Mouse (Mus musculus) stomach, postnatal 0 days (tissue): ENCODE measurements around the gene Ptprg. TPM values are rescaled to one million over a fixed set of nuclear protein-coding genes. Genes with fewer than 3 reads are reported as not detected.

Experiments used
- ATAC-seq: fragments of 200-750 bp; cut with Nextera tagmentation; 2 replicates; pipeline ENCODE4 v1.8.0; 2017; ENCODE audit not compliant: low FRiP score, low TSS enrichment
- DNase-seq: peaks from one replicate; pipeline ENCODE4 v3.0.0-alpha.2; 2016; ENCODE audit warnings: low spot score
- H3K27ac ChIP-seq: fragments of 300-500 bp; sonication (generic); replicated peaks from 2 replicates; pipeline ENCODE4 v1.5.1; 2014; ENCODE audit warnings: mild to moderate bottlenecking, control low read depth
- H3K27me3 ChIP-seq: fragments of 300-500 bp; sonication (generic); 2 replicates; pipeline ENCODE4 v1.6.1; 2014; ENCODE audit warnings: low read length; ENCODE audit not compliant: control insufficient read depth, insufficient read depth
- H3K36me3 ChIP-seq: fragments of 300-500 bp; sonication (generic); 2 replicates; pipeline ENCODE4 v1.6.1; 2014; ENCODE audit warnings: low read length, mixed read lengths; ENCODE audit not compliant: control insufficient read depth, insufficient read depth
- H3K4me1 ChIP-seq: fragments of 300-500 bp; sonication (generic); replicated peaks from 2 replicates; pipeline ENCODE4 v1.6.1; 2014; ENCODE audit warnings: antibody characterized with exemption; ENCODE audit not compliant: control insufficient read depth, insufficient read depth
- H3K4me2 ChIP-seq: fragments of 300-500 bp; sonication (generic); replicated peaks from 2 replicates; pipeline ENCODE4 v1.6.1; 2014; ENCODE audit warnings: low read depth, mild to moderate bottlenecking, control low read depth, moderate library complexity
- H3K4me3 ChIP-seq: fragments of 300-500 bp; sonication (generic); 2 replicates; pipeline ENCODE4 v1.5.1; 2014; ENCODE audit warnings: low read depth, low read length, control low read depth
- H3K9ac ChIP-seq: fragments of 300-500 bp; sonication (generic); 2 replicates; pipeline ENCODE4 v1.6.1; 2014; ENCODE audit warnings: mild to moderate bottlenecking, low read length, control low read depth, mixed read lengths
- H3K9me3 ChIP-seq: fragments of 300-500 bp; sonication (generic); 2 replicates; pipeline ENCODE4 v1.6.1; 2016; ENCODE audit warnings: low read length; ENCODE audit not compliant: control insufficient read depth
- CTCF ChIP-seq: IDR thresholded peaks from 2 replicates; pipeline ENCODE4 v1.5.1; 2016; ENCODE audit warnings: antibody characterized with exemption, low read depth, mild to moderate bottlenecking, moderate library complexity
- EP300 ChIP-seq: optimal IDR thresholded peaks from 2 replicates; pipeline ENCODE3; 2016; ENCODE audit warnings: antibody characterized with exemption
- WGBS: fragments of 180-500 bp; shearing (Covaris S2); extraction: QIAGEN DNeasy Blood & Tissue Kit; methylation state at CpG from one replicate; pipeline ENCODE4 v1.1.7; 2014; 5-methylcytosine and 5-hydroxymethylcytosine counted together
- polyA plus RNA-seq: library from polyadenylated mRNA; unstranded; fragments of >200 nt; fragmentation: Nextera tagmentation; extraction: Ambion mirVana; gene quantifications from 2 replicates; pipeline ENCODE4 v1.2.1, GENCODE M21; 2015

The Ptprg gene
- polyA plus RNA-seq, 1 experiment from 2014 or later = 6.2 TPM

DNA sequence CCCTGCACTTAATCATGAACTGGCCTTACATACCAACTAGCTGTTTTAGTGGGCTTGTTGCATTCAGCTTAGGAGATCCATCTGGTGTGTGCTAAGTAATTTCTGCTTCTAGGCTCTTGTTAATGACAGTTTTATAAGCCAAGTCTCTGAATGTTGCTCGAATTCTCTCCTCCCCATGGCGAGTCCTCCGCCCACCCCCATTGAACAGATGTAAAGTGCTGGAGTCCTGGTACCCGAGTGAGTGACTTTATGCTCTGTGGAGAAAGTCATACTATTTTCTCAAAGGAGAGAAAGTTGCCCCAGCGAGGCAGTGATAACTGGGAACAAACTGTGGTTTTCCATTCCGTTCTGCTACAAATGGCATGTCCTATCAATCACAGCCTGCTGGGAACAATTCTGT is 525.9 kb downstream of the Ptprg start:
- DNase-seq (no peak), ATAC-seq (no peak)
- Histone ChIP-seq H3K9ac (no peak overlapping the region), H3K9me3 (no peaks in the 10 kb centered on the region), H3K4me1 (no peaks in the 10 kb centered on the region), H3K36me3 (no peaks in the 10 kb centered on the region), H3K4me3 (no peak overlapping the region), H3K4me2 (no peak overlapping the region), H3K27ac (no peak overlapping the region), H3K27me3 (no peaks in the 10 kb centered on the region)
- TF ChIP-seq CTCF (no peak), EP300 (no peak)
- 50% methylated on average over 6 of the region's 6 CpGs for WGBS

DNA sequence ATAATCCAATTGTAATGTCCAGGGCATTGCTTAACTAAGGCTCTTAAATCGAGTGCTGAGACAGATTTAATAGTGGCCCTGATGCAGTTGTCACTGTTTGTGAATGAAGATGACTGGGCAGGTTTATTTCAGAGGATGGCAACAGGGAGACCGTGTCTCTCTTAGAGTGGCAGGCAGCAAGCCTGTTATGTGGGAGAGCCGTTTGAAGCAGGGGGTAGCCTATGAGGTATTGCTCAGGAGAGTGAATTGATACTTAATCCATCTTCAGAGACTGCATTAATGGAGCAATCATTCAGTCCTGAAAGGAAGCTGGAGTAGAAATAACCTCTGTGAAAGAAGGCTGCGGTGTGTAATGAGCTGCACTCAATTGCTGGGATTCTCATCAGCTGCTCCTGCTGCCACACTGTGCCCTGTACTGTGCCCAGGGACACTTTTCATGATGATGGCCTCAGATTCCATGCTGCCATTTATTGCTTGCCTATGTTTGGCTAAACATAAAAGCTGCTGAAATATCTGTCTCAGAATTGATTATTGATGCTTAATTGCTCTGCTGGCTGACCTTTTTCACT is 526.6 kb downstream of the Ptprg start:
- no peak for DNase-seq
- H3K4me1 ChIP-seq = no peaks in the 10 kb centered on the region
- H3K36me3 ChIP-seq = no peaks in the 10 kb centered on the region
- no peaks in the 10 kb centered on the region for H3K27me3 ChIP-seq
- H3K9me3 ChIP-seq = no peaks in the 10 kb centered on the region
- 50% methylated on average over 4 of the region's 4 CpGs for WGBS
- no peak overlapping the region for H3K9ac ChIP-seq
- TF ChIP-seq CTCF = no peak
- no peak for ATAC-seq
- H3K27ac ChIP-seq = no peak overlapping the region
- no peak overlapping the region for H3K4me3 ChIP-seq
- no peak overlapping the region for H3K4me2 ChIP-seq

DNA sequence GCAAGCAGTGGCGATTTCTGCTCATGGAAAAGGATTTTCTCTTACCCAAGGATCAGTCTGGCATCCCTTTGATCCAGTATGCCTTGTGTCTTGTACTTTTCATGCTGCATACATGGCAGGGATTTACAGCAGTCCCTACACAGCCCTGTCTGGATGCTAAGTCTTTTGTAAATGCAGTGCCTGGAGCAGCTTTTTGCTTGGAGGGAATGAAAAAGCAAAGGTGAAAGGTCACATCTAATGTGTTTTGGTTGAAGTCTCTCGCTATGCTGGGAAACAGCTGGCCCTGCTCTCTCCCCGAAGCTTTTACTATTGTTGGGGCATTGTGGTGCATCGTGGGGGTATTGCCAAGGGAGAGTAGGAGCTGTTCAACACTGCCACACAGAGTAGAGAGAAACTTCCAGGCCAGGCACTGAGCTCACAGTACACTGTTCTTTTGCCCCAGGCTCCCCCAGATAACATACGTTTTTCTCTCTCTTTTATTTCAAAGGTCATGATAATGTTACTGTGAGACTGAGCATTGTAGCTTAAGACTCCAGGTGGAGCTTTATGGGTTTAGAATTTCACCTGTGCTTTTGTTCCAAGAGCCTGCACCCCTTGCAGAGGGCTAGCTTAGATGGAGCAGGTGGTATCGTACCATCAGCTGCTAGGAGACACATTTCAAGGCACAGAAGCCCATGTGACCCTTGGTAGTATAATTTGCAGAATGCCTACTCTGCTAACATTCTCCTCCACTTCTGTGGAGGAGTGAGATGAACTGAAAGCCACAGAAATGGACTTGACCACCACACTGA is 529.0 kb downstream of the Ptprg start:
- H3K27me3 ChIP-seq = no peaks in the 10 kb centered on the region
- no peak overlapping the region for H3K4me2 ChIP-seq
- TF ChIP-seq CTCF = no peak
- TF ChIP-seq EP300 = no peak
- no peak overlapping the region for H3K4me3 ChIP-seq
- no peak overlapping the region for H3K27ac ChIP-seq
- H3K9me3 ChIP-seq = no peaks in the 10 kb centered on the region
- no peak for DNase-seq
- 0 out of 2 replicates have a peak, but pooled peaks cover 3% of the 10 kb centered on the region for H3K4me1 ChIP-seq
- WGBS = 40% methylated on average over 6 of the region's 6 CpGs
- no peak overlapping the region for H3K9ac ChIP-seq
- no peak for ATAC-seq
- no peaks in the 10 kb centered on the region for H3K36me3 ChIP-seq

- ATAC-seq (no peak), DNase-seq (no peak)
- H3K4me3 ChIP-seq = no peak overlapping the region
- no peak overlapping the region for H3K9ac ChIP-seq
- no peak for TF ChIP-seq CTCF
- TF ChIP-seq EP300 = no peak
- no peak overlapping the region for H3K27ac ChIP-seq
- H3K36me3 ChIP-seq = no peaks in the 10 kb centered on the region
- WGBS = 79% methylated on average over 4 of the region's 4 CpGs
- H3K9me3 ChIP-seq = no peaks in the 10 kb centered on the region
- H3K27me3 ChIP-seq = no peaks in the 10 kb centered on the region
- 0 out of 2 replicates have a peak, but pooled peaks cover 3% of the 10 kb centered on the region for H3K4me1 ChIP-seq
- no peak overlapping the region for H3K4me2 ChIP-seq
These were observed 530.7 kb downstream of the Ptprg start for GRCm38 (mm10) chr14:12084076-12084475.

DNA sequence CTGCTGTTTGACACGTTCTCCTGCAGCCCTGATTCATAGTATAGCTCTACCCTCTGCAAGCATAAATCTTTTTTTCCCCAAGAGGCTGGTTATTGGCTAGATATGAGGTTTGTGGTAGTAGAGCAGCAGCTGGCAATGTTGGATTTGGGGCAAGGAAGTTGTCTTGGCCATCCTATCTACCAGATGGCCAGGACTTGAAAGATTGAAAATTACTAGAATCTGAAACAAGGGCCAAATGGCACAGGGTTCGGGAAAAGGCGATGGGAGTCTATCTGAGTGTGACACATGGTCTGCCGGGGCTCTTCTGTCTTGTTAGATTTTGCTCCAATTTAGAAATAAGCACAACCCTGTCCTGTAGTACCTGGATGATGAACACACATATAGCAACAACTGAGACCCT is 531.7 kb downstream of the Ptprg start:
- no peak for ATAC-seq
- WGBS = 80% methylated on average over 4 of the region's 4 CpGs

GRCm38 (mm10) chr14:12086167-12086566 is 532.8 kb downstream of the Ptprg start:
- Histone ChIP-seq H3K27ac (no peak overlapping the region), H3K27me3 (no peaks in the 10 kb centered on the region), H3K4me2 (no peak overlapping the region), H3K9ac (no peak overlapping the region), H3K36me3 (no peaks in the 10 kb centered on the region), H3K4me3 (no peak overlapping the region), H3K9me3 (no peaks in the 10 kb centered on the region), H3K4me1 (0 out of 2 replicates have a peak, but pooled peaks cover 3% of the 10 kb centered on the region)
- DNase-seq = no peak
- no peak; the same call in 1 of the 2 replicates for ATAC-seq
- WGBS = 23% methylated on average over 5 of the region's 5 CpGs
- TF ChIP-seq CTCF (no peak), EP300 (no peak)

More for the DNA sequence above, 531.7 kb downstream of the Ptprg start:
- H3K9me3 ChIP-seq = no peaks in the 10 kb centered on the region
- TF ChIP-seq EP300 (no peak), CTCF (no peak)
- H3K36me3 ChIP-seq = no peaks in the 10 kb centered on the region
- DNase-seq = no peak
- no peak overlapping the region for H3K27ac ChIP-seq
- no peak overlapping the region for H3K4me3 ChIP-seq
- H3K9ac ChIP-seq = no peak overlapping the region
- no peaks in the 10 kb centered on the region for H3K27me3 ChIP-seq
- no peak overlapping the region for H3K4me2 ChIP-seq
- 0 out of 2 replicates have a peak, but pooled peaks cover 3% of the 10 kb centered on the region for H3K4me1 ChIP-seq
